Mouse (Mus musculus): ENCODE data around the gene Siglecg.
"Not testable (repeated sequence)": the region's sequence is repeated elsewhere in the genome, so short reads cannot be mapped to it uniquely, and the experiment has no call there.

The Siglecg gene

GRCm38 (mm10) chr7:43408131-43408553 is at the start of gene Siglecg:
Gene Siglecg (plus strand): TSS chr7:43408204.
- DNase-seq: no peak

- no peak for DNase-seq
Observed at GRCm38 (mm10) chr7:43358556-43358955, 49.4 kb upstream of the Siglecg start.

DNA sequence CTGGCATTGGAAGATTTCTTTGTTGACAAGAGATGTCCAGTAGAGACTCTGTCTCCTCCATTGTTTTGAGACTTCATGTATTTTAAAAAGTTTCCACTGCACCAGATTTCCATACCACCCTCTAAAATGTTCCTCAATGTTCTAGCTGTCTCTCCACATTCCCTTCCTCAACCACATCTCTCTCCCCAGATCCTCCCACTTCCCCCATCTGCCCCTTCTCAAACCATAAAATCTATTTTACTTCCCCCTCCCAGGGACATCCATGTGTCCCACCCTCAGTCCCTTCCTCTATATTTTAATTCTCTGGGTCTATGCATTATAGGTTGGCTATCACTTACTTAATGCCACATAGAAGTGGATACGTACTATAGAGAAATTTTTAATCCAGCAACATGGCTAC is 46.6 kb upstream of the Siglecg start:
- DNase-seq: no peak

DNA sequence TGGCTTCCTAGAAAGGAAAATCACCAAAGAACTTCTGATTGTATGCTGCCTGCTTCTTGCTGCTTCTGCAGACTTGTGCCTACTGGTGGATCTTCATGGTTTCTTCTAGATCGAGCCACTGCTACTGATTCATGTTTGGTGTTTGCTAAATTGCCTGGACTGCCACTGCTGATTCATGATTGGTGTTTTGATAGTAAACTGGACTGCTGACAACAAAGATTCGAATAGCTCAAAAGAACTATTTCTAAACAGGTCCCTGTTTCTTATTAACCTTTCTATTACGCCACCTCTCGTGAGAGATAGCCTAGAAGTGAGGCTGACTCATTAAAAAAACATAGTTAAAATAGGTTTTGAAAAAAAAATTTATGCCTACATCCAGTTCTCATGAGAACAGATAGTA is 46.0 kb upstream of the Siglecg start:
- no peak for DNase-seq

DNA sequence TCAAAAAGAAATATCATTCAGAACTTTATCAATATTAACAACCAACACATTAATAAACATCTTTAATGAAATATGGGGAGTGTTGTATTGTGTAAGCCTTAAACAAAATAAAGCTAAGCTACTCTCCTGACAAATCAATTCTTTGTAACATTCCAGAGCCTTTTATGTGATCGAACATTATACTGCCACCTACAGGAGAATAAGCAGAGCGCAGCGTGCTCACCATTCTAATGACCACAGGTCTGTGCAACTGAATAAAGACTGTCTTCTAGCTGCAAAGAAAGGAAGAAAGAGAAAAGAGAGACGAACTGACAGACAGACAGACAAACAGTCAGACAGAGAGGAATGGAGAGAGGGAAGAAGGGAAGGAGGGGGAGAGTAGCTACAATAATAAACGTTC is 29.8 kb upstream of the Siglecg start:
- peak; percentile 31 to 45 for DNase-seq

DNA sequence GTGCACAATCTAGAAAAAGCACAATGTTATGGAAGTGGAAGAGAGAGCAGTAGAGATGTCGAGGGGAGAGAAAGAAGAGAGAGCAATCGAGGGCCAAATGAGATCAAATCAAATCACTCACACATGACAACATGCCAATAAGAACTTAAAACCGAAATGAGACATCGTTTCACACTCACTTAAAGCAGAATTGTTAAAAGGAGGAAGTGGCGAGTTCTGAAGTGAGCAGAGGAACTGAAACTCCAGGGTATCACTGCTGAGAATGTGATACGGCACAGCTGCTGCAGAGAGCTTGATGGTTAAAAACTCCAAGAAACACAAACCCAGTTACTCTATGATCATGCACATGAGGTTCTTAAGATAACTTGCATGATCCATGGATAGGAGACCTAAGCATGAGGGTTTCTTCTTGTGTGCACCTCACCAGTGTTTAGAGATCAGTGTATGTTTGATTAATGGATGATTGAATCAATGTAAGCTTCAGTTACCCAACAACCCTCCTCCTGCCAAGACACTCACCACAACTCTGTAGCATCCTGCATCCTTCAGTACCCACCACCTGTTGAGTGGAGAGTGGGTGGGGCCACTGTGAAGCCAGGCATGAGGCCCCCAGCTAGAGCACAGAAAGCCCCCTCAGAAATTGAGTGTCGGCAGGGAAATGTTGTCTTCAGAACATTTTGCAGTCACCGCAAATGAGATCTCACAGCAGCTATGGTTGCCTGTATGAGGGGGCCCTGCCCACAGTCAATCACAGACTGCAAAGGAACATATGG is 15.5 kb upstream of the Siglecg start:
- DNase-seq: no peak

- DNase-seq: no peak
Observed at GRCm38 (mm10) chr7:43399501-43399900, 8.5 kb upstream of the Siglecg start.

DNA sequence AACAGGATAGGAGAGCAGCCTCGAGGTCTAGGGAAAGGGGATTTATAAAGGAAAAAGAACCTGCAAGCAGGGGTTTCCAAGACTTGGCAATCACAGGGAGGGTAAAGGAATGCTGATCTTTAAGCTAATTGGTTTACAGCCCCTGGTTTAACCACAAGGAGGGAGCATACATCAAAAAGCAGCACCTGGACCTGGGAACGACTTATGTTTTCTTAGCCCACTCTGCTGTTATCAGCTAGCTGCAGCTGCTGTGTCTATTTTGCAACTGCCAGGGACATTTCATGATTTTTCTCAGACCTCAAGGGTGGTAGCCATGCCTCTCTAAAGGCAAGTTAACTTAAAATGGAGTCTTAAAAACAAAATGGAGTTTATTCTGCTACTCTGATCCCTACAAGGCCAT is 5.3 kb upstream of the Siglecg start:
- no peak for DNase-seq

DNA sequence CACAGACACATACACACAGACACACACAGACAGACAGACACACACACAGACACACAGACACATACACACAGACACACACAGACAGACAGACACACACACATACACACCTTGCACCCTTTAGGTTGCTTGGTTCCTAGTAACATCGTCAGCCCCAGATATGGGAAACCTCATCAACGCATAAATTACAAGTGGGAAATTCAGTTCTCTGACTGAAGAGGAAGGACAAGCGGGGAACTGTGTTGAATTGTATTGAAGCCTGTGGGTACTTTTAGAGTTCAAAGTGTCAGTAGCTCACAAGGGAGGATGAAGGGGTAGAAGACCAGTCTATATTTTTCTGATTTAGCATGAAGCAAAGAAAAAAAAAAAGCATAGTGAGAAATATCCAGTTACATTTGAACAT is 431 bp upstream of the Siglecg start:
- no peak for DNase-seq

DNA sequence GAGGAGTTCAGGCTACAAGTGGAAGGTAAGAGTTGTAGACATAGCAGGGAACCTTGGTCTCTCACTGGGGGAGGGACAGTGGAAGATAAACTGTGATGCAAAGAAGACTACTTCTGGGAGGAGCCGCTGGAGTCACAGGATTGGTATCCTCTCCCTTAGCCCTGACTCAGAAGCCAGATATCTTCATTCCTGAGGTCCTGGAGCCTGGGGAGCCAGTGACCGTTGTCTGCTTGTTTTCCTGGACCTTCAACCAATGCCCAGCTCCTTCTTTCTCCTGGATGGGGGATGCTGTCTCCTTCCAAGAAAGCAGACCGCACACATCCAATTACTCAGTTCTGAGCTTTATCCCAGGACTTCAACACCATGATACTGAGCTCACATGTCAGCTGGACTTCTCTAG is 1.1 kb downstream of the Siglecg start:
- no peak for DNase-seq

DNA sequence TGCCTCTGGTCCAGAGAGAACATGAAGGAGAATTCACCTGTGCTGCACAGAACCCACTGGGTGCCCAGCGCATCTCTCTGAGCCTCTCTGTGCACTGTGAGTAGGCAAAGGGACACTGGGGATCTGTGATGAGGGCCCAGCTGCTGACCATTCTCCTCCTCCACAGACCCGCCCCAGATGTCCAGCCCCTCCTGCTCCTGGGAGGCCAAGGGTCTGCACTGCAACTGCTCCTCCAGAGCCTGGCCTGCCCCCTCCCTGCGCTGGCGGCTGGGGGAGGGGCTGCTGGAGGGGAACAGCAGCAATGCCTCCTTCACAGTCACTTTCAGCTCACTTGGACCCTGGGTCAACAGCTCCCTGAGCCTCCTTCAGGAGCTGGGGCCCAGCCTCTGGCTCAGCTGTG is 3.7 kb downstream of the Siglecg start:
- DNase-seq: not testable (repeated sequence)

DNA sequence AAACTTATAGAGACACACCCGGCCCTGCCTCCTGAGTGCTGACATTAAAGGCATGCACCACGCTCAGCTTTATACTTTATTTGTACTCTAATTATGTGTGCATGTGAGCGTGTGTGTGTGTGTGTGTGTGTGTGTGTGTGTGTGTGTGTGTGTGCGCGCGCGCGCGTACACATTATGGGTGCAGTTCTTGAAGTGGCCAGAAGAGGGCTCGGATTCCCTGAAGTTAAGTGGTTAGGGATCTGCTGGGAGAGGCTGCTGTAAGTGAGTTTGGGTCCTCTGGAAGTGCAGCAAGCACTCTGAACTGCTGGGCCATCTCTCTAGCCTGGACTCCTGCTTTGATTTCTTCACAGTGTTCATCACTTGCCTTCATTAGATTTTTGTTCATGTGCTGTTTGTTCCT is 9.3 kb downstream of the Siglecg start:
- peak in 1 of 2 experiments; percentile 18 for DNase-seq

GRCm38 (mm10) chr7:43422995-43423617 is 15.1 kb downstream of the Siglecg start:
- peak; percentile 89 to 92 for DNase-seq

- no peak for DNase-seq
Observed at GRCm38 (mm10) chr7:43423991-43424625, 16.1 kb downstream of the Siglecg start.

- no peak for DNase-seq
Observed at GRCm38 (mm10) chr7:43427406-43427805, 19.4 kb downstream of the Siglecg start, which contains the start of gene Lim2. Gene Lim2 (plus strand): TSS chr7:43427670.

GRCm38 (mm10) chr7:43429500-43429899 is 21.5 kb downstream of the Siglecg start:
- no peak for DNase-seq

GRCm38 (mm10) chr7:43432891-43433290 is 24.9 kb downstream of the Siglecg start:
- DNase-seq: no peak

GRCm38 (mm10) chr7:43434676-43435075 is 26.7 kb downstream of the Siglecg start:
- no peak for DNase-seq

GRCm38 (mm10) chr7:43436341-43437255 is 28.6 kb downstream of the Siglecg start, which contains the start of gene Nkg7:
Gene Nkg7 (plus strand): TSS chr7:43437073.
- DNase-seq: no peak

- no peak for DNase-seq
Observed at GRCm38 (mm10) chr7:43438611-43439010, 30.6 kb downstream of the Siglecg start.

GRCm38 (mm10) chr7:43440482-43440881 is 32.5 kb downstream of the Siglecg start, which contains the start of gene Cldnd2:
Gene Cldnd2 (plus strand): TSS chr7:43440782.
- DNase-seq: no peak

- DNase-seq: no peak
Observed at GRCm38 (mm10) chr7:43441071-43441470, 33.1 kb downstream of the Siglecg start.

- DNase-seq: no peak
Observed at GRCm38 (mm10) chr7:43442684-43443083, 34.7 kb downstream of the Siglecg start.

Data from cerebellum, postnatal 10 days (tissue).